Mouse (Mus musculus) lung, embryonic 14.5 days (tissue): ENCODE data around the gene Dennd5b. TPM values are rescaled to one million over a fixed set of nuclear protein-coding genes. Genes with fewer than 3 reads are reported as not detected.

Source experiments
- ATAC-seq: fragments of 200-750 bp; cut with Nextera tagmentation; 2 replicates; pipeline ENCODE4 v1.8.0; 2017; ENCODE audit warnings: mild to moderate bottlenecking, moderate TSS enrichment, moderate library complexity; ENCODE audit not compliant: insufficient read depth
- DNase-seq: peaks from one replicate; pipeline ENCODE4 v3.0.0-alpha.2; 2015
- H3K27ac ChIP-seq: fragments of 300-500 bp; sonication (generic); 2 replicates; pipeline ENCODE4 v1.5.1; 2014; ENCODE audit warnings: low read depth, mild to moderate bottlenecking, moderate library complexity
- H3K27me3 ChIP-seq: fragments of 300-500 bp; sonication (generic); 2 replicates; pipeline ENCODE4 v1.6.1; 2014; ENCODE audit warnings: low read length, control low read depth; ENCODE audit not compliant: insufficient read depth
- H3K36me3 ChIP-seq: fragments of 300-500 bp; sonication (generic); 2 replicates; pipeline ENCODE4 v1.6.1; 2014; ENCODE audit warnings: control low read depth; ENCODE audit not compliant: insufficient read depth
- H3K4me1 ChIP-seq: fragments of 300-500 bp; sonication (generic); 2 replicates; pipeline ENCODE4 v1.6.1; 2014; ENCODE audit warnings: antibody characterized with exemption, control low read depth; ENCODE audit not compliant: insufficient read depth
- H3K4me2 ChIP-seq: fragments of 300-500 bp; sonication (generic); 2 replicates; pipeline ENCODE4 v1.6.1; 2014; ENCODE audit warnings: mild to moderate bottlenecking
- H3K4me3 ChIP-seq: fragments of 300-500 bp; sonication (generic); 2 replicates; pipeline ENCODE4 v1.5.1; 2014; ENCODE audit warnings: low read depth, low read length
- H3K9ac ChIP-seq: fragments of 300-500 bp; sonication (generic); 2 replicates; pipeline ENCODE4 v1.6.1; 2014
- H3K9me3 ChIP-seq: fragments of 300-500 bp; sonication (generic); 2 replicates; pipeline ENCODE4 v1.6.1; 2016; ENCODE audit warnings: low read depth, low read length, control low read depth
- CTCF ChIP-seq: IDR thresholded peaks from 2 replicates; pipeline ENCODE4 v1.5.1; 2016; ENCODE audit warnings: antibody characterized with exemption, low read depth
- WGBS: fragments of 180-500 bp; shearing (Covaris S2); extraction: QIAGEN DNeasy Blood & Tissue Kit; methylation state at CpG from one replicate; pipeline ENCODE4 v1.1.7; 2014; 5-methylcytosine and 5-hydroxymethylcytosine counted together
- polyA plus RNA-seq: library from polyadenylated mRNA; unstranded; fragments of >200 nt; fragmentation: Nextera tagmentation; extraction: Ambion mirVana; gene quantifications from 2 replicates; pipeline ENCODE4 v1.2.1, GENCODE M21; 2014

The Dennd5b gene
- polyA plus RNA-seq: 6.7 and 9.8 TPM in 2 replicates

GRCm38 (mm10) chr6:149101076-149101942 lies at the start of gene Dennd5b:
Dennd5b (minus strand) TSS chr6:149101680.
- peak within 1 kb of the TSS; percentile 92 for H3K9ac ChIP-seq
- peak within 1 kb of the TSS; percentile 81 for H3K4me3 ChIP-seq
- H3K36me3 ChIP-seq: no peaks in the 10 kb centered on the region
- H3K27me3 ChIP-seq: no peaks in the 10 kb centered on the region
- H3K9me3 ChIP-seq: no peaks in the 10 kb centered on the region
- under 1% methylated on average over 113 of the region's 124 CpGs for WGBS
- H3K4me1 ChIP-seq: no peaks in the 10 kb centered on the region
- H3K27ac ChIP-seq: peak within 1 kb of the TSS; percentile 94
- ATAC-seq: peak; percentile 92
- peak; percentile 89 for DNase-seq
- peak within 1 kb of the TSS; percentile 81 for H3K4me2 ChIP-seq
- TF ChIP-seq CTCF: no peak

GRCm38 (mm10) chr6:149148436-149149229 lies 47.2 kb upstream of the Dennd5b start:
- Histone ChIP-seq H3K9me3 (no peaks in the 10 kb centered on the region), H3K36me3 (peaks cover 9% of the 10 kb centered on the region), H3K4me3 (no peak overlapping the region), H3K27ac (no peak overlapping the region), H3K4me2 (no peak overlapping the region), H3K4me1 (no peaks in the 10 kb centered on the region), H3K27me3 (no peaks in the 10 kb centered on the region), H3K9ac (no peak overlapping the region)
- 62% methylated on average over 7 of the region's 7 CpGs for WGBS
- ATAC-seq (no peak), DNase-seq (no peak)
- no peak for TF ChIP-seq CTCF

GRCm38 (mm10) chr6:149145143-149145542 lies 43.7 kb upstream of the Dennd5b start:
- 98% methylated on average over 1 of the region's 1 CpGs for WGBS
- TF ChIP-seq CTCF: no peak

GRCm38 (mm10) chr6:149141393-149142173 lies 40.1 kb upstream of the Dennd5b start:
- 4% methylated on average over 36 of the region's 36 CpGs for WGBS
- H3K4me3 ChIP-seq: peak overlapping the region; percentile 55
- H3K4me1 ChIP-seq: no peaks in the 10 kb centered on the region
- peak; percentile 96 for DNase-seq
- H3K27me3 ChIP-seq: no peaks in the 10 kb centered on the region
- no peaks in the 10 kb centered on the region for H3K9me3 ChIP-seq
- ATAC-seq: peak; percentile 99
- H3K9ac ChIP-seq: peak overlapping the region; percentile 68
- H3K27ac ChIP-seq: peak overlapping the region; percentile 75
- H3K36me3 ChIP-seq: no peaks in the 10 kb centered on the region
- no peak for TF ChIP-seq CTCF
- peak overlapping the region; percentile 70 for H3K4me2 ChIP-seq

More at GRCm38 (mm10) chr6:149145143-149145542, 43.7 kb upstream of the Dennd5b start:
- no peaks in the 10 kb centered on the region for H3K27me3 ChIP-seq
- no peak overlapping the region for H3K27ac ChIP-seq
- H3K36me3 ChIP-seq: peaks cover 3% of the 10 kb centered on the region; the same call in 1 of the 2 replicates
- no peak for ATAC-seq
- H3K4me1 ChIP-seq: no peaks in the 10 kb centered on the region
- no peak overlapping the region for H3K9ac ChIP-seq
- H3K9me3 ChIP-seq: no peaks in the 10 kb centered on the region
- no peak overlapping the region for H3K4me2 ChIP-seq
- DNase-seq: no peak
- H3K4me3 ChIP-seq: no peak overlapping the region

- no peak for ATAC-seq
- no peak for DNase-seq
- Histone ChIP-seq H3K4me2 (no peak within 1 kb of the TSS), H3K9ac (no peak within 1 kb of the TSS), H3K4me1 (no peaks in the 10 kb centered on the region), H3K9me3 (no peaks in the 10 kb centered on the region), H3K27ac (no peak within 1 kb of the TSS), H3K36me3 (no peaks in the 10 kb centered on the region), H3K4me3 (no peak within 1 kb of the TSS), H3K27me3 (no peaks in the 10 kb centered on the region)
- WGBS: 69% methylated on average over 1 of the region's 1 CpGs
- no peak for TF ChIP-seq CTCF
Observed at GRCm38 (mm10) chr6:149139471-149139870, 38.0 kb upstream of the Dennd5b start, which contains the start of gene Etfbkmt. Etfbkmt (plus strand) TSS chr6:149139849.

DNA sequence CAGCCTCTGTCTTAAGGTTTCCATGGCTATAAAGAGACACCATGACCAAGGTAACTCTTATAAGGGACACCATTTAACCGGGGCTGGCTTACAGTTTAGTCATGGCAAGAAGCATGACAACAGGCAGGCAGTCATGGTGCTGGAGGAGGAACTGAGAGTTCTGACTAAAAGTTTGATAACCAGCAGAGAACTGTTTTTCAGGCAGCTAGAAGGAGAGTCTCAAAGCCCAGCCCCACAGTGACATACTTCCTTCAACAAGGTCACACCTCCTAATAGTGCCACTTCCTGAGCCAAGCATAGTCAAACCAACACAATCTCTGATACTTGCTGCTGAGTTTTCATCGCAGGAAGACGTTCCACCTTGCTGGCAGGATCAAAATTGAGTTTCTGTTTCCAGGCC lies 37.5 kb upstream of the Dennd5b start:
- Histone ChIP-seq H3K27me3 (no peaks in the 10 kb centered on the region), H3K4me3 (no peak overlapping the region), H3K4me2 (no peak overlapping the region), H3K27ac (no peak overlapping the region), H3K9me3 (no peaks in the 10 kb centered on the region), H3K4me1 (no peaks in the 10 kb centered on the region), H3K36me3 (no peaks in the 10 kb centered on the region), H3K9ac (no peak overlapping the region)
- no peak for DNase-seq
- ATAC-seq: no peak
- TF ChIP-seq CTCF: no peak
- WGBS: 82% methylated on average over 3 of the region's 3 CpGs
